Mouse (Mus musculus) E14TG2a.4 (cell line): ENCODE measurements around the gene Spats2l.

Experiments
- CTCF ChIP-seq: conservative IDR thresholded peaks from 2 replicates; pipeline ENCODE4 v1.5.1; 2014; ENCODE audit warnings: low read length
- POU5F1 ChIP-seq: IDR thresholded peaks from 2 replicates; pipeline ENCODE4 v1.6.1; 2014; ENCODE audit warnings: low read length, borderline replicate concordance

- TF ChIP-seq CTCF (no peak), POU5F1 (no peak)
Observed at GRCm38 (mm10) chr1:57971588-57971987, 197.6 kb downstream of the Spats2l start.
